Mouse (Mus musculus) embryonic stem cell, embryonic (primary cell): ENCODE data around the gene Map3k7.

Experiments used
- CTCF ChIA-PET, 4 experiments: fragments of 300-600 bp in 2 of 4; fragments of 350-600 bp in 2 of 4; sonication (Branson Sonifier 250); formaldehyde crosslinking; loops; one replicate each; lab custom pipeline; 2022; ENCODE audit warnings: inconsistent platforms in 2 of 4; lab: Charles Lee
- POLR2A ChIA-PET, 4 experiments: fragments of 300-600 bp in 2 of 4; fragments of 350-600 bp in 2 of 4; sonication (Branson Sonifier 250); formaldehyde crosslinking; loops; one replicate each; lab custom pipeline; 2022; ENCODE audit warnings: antibody characterized with exemption in 4 of 4, inconsistent platforms in 1 of 4; lab: Charles Lee

The Map3k7 gene

DNA sequence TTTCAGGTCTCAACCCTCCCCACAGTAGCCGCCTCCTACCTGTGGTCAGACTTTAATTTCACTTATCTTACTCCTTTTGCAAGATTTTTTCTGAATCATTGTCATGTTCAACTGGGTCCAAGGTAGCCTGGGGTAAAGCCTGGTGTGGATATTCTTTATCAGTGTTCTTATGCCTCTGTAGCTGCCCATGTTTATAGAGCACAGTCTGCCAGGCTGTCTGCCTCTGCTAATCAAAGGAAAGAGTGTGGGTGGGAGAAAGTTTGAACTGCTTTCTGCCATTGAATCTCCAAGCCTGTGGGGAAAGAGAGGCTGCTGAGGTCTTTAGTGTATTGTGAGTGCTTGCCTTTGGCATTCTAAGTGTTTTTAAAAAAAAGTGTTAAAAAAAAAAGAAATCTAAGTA lies 7.5 kb downstream of the Map3k7 start:
- POLR2A ChIA-PET = interaction anchor here in 2 of 4 experiments (0.7 to 1.6 kb wide), 3 partner anchors 135 to 161 kb away, joined by 3 to 5 read pairs (median 4); no protein-coding TSS in a partner anchor
- CTCF ChIA-PET = interaction anchor here in 1 of 4 experiments (1.6 kb wide), 1 partner anchor 86 kb away, joined by 6 read pairs; no protein-coding TSS in a partner anchor

DNA sequence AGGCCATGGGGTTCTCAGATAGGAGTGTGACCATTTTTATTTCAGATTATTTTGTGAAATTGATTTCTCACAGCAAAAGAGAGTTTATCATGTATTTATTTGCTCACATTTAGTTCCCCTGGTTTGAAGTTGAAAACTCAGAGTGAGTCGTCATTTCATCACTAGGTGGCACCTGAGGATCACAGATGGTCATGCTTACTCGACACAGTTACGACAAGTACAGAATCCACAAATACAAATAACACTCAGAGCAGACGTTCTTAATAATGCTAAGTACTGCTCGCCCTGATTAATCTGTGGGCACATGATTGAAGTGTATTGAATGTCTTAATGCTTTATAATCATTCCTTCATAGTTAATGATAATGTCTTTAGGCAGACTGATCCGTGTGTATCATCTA lies 8.3 kb downstream of the Map3k7 start:
- CTCF ChIA-PET = no interaction called here
- POLR2A ChIA-PET = interaction anchor here (0.7 to 2.1 kb wide), 8 partner anchors 8 to 217 kb away, joined by 3 to 10 read pairs (median 4); partner anchors contain the start of gene Map3k7 (in 1 of the 4)

DNA sequence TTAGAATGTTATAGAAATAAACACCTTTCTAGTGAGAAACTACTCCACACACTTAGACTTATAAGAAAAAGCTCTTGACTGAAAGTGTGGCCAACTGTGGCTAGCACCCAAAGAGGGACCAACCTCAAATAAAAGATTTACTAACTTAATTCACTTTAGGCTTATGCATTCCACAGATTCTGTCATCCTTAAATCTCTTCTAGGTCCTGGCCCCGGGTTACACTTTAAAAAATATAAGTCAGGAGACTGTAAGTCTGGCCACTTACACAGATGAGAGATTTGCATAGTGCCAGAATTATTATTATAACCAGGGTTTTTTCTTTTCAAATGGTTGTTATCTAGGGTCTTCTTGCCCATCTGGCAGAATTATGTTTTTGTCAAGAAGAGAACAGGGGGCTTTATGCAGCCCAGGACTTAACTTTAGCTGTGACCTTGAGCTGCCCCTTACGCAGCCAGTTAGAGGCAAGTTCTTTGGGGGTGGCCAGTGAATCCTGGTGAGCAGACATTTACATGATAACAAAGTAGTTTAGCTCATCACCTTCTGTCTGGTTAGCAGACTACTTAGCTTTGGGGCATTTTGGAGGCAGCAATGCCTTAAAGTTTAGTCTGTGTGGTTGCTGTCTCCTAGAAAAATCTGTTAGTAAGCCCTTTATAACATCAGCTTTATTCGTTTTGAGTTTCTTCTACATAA lies 11.5 kb downstream of the Map3k7 start:
- POLR2A ChIA-PET = interaction anchor here in 3 of 4 experiments (0.7 to 2.7 kb wide), 10 partner anchors 8 to 1995 kb away, joined by 3 to 40 read pairs (median 7); no protein-coding TSS in a partner anchor
- CTCF ChIA-PET = interaction anchor here in 3 of 4 experiments (0.6 to 0.7 kb wide), 3 partner anchors 228 to 1995 kb away, joined by 3 read pairs; no protein-coding TSS in a partner anchor

- ChIA-PET CTCF (no interaction called here), POLR2A (interaction anchor here in 2 of 4 experiments (0.7 to 1.3 kb wide), 5 partner anchors 9 to 16 kb away, joined by 3 to 4 read pairs (median 3); no protein-coding TSS in a partner anchor)
Observed at GRCm38 (mm10) chr4:31981863-31982262, 18.0 kb downstream of the Map3k7 start.

DNA sequence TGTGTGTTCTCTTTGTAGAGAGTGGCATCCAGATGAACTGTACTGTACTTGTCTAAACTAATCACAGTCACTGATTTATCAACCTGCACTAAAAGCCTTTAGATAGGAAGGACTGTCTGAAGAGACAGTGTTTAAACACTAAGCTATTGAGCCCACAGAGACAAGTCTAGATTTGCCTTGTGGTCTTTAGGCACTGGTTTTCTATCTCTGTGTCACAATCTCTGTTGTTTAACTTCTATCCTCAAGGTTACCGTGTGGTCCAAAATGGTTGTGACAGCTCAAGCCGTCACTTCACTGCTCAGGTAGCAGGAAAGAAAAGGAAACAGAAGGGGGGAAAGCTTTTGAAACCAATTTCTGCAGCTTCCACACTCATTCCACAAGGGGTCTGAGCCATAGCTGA lies 29.5 kb downstream of the Map3k7 start:
- POLR2A ChIA-PET = interaction anchor here in 2 of 4 experiments (1.0 to 2.4 kb wide), 3 partner anchors 9 to 19 kb away, joined by 3 to 7 read pairs (median 3); no protein-coding TSS in a partner anchor
- CTCF ChIA-PET = no interaction called here

GRCm38 (mm10) chr4:31993865-31994264 lies 30.0 kb downstream of the Map3k7 start:
- POLR2A ChIA-PET = interaction anchor here in 2 of 4 experiments (0.6 to 2.4 kb wide), 4 partner anchors 7 to 19 kb away, joined by 3 to 7 read pairs (median 3); no protein-coding TSS in a partner anchor
- CTCF ChIA-PET = no interaction called here

DNA sequence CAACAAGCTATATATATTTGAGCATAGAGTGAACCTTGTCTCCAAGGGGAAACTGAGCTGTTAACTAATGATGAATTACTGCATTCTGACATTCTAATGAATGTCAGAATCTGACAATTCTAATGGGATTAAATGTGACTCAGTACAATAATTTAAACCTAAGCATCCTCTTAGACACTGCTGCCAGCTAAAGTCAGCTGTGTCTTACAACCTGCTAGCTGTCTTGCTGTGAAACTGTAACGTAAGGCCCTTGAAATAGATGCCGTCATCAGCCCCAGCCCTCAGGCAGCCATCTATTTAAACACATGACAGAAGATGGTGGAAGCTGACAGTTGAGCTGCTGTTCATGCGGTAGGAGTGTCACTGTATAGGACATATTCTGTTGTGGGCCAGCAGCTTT lies 37.6 kb downstream of the Map3k7 start:
- POLR2A ChIA-PET = interaction anchor here in 2 of 4 experiments (1.0 to 1.2 kb wide), 2 partner anchors 29 to 31 kb away, joined by 3 to 4 read pairs; no protein-coding TSS in a partner anchor
- CTCF ChIA-PET = no interaction called here

- CTCF ChIA-PET = interaction anchor here in 1 of 4 experiments (0.6 kb wide), 1 partner anchor 10 kb away, joined by 4 read pairs; no protein-coding TSS in a partner anchor
- POLR2A ChIA-PET = no interaction called here
Observed at GRCm38 (mm10) chr4:32004773-32005591, 41.1 kb downstream of the Map3k7 start.

- ChIA-PET CTCF (interaction anchor here in 1 of 4 experiments (1.0 kb wide), 1 partner anchor 50 kb away, joined by 4 read pairs; no protein-coding TSS in a partner anchor), POLR2A (interaction anchor here in 2 of 4 experiments (1.2 to 2.2 kb wide), 5 partner anchors 11 to 30 kb away, joined by 3 to 7 read pairs (median 4); no protein-coding TSS in a partner anchor)
Observed at GRCm38 (mm10) chr4:32007174-32007573, 43.3 kb downstream of the Map3k7 start.

DNA sequence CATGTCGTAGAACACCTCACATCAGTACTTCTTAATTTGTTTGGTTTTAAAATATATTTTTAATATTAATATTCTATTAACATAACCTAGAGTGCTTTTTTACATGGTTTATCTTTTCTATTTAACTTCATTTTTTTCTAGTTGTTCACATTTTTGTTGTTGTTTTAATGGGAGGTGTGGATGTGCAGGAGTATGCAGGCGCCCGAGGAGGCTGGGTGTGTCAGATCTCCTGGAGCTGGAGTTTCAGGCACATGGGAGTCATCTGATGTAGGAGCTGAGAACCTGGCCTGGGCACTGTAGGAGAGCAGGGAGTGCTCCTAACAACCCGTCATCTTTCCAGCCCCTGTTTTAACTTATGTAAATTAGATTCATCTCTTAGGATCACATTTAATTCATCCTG lies 44.2 kb downstream of the Map3k7 start:
- ChIA-PET CTCF (interaction anchor here in 1 of 4 experiments (1.0 kb wide), 1 partner anchor 49 kb away, joined by 4 read pairs; no protein-coding TSS in a partner anchor), POLR2A (interaction anchor here in 2 of 4 experiments (1.2 to 2.2 kb wide), 4 partner anchors 10 to 29 kb away, joined by 3 to 7 read pairs (median 4); no protein-coding TSS in a partner anchor)

GRCm38 (mm10) chr4:32010808-32011207 lies 46.9 kb downstream of the Map3k7 start:
- ChIA-PET CTCF (no interaction called here), POLR2A (no interaction called here)

DNA sequence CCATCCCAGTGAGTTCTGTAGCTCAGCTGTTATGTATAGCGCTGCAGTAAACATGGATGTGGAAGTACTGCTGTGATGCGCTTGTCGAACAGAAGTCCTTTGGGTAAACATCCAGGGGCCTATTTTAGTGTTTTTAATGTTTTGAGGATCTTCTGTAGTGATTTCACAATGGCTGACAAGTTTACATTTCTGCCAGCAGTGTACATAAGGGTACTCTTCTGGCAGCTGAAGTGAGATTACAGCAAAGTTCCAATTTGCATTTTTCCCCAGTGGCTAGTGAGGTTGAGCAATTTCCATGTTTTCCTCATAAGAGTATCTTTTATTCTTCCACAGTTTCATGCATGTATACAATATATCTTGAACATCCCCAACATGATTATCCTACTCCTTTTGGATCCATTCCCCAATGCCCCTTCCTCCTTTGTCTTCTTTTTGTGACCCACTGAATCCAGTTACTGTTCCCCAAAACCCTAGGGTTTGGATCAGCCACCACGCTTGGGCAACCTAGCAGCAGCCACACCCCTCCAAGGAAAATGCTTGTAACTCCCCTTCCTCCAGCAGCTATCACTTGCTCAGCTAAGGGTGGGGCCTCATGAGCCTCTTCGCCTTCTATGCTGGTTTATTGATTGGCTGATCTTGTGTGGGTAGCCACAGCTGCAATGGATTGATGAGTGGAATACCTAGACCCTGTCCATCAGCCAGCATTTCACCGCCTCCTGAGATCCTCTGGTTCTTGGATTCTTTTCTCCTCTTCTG lies 47.5 kb downstream of the Map3k7 start:
- POLR2A ChIA-PET = no interaction called here
- CTCF ChIA-PET = interaction anchor here in 1 of 4 experiments (0.7 kb wide), 1 partner anchor 45 kb away, joined by 3 read pairs; no protein-coding TSS in a partner anchor

DNA sequence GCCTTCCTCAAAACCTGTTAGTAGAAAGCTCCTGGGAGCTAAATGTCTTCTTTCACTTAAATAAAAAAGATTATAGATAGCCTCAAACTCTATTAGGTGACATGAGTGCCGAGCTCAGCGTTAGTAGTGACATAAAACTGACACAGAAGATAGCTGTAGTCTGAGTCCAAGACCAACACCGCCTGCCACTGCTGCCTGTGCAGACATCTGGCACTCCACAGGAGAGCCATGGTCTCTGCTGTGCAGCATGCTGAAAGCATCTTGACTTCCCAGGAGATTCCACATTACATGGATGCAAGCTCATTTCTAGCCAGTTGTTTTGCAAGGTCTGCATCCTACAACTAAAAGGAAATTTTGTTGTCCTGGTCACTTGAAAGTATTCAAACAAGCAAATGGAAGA lies 57.2 kb downstream of the Map3k7 start:
- ChIA-PET POLR2A (interaction anchor here in 2 of 4 experiments (1.0 to 2.8 kb wide), 4 partner anchors 15 to 26 kb away, joined by 3 to 6 read pairs (median 4); no protein-coding TSS in a partner anchor), CTCF (interaction anchor here in 1 of 4 experiments (1.6 kb wide), 1 partner anchor 21 kb away, joined by 5 read pairs; no protein-coding TSS in a partner anchor)

GRCm38 (mm10) chr4:32022321-32022720 lies 58.4 kb downstream of the Map3k7 start:
- CTCF ChIA-PET = no interaction called here
- POLR2A ChIA-PET = interaction anchor here in 1 of 4 experiments (0.6 to 1.0 kb wide), 2 partner anchors 209 to 342 kb away, joined by 3 to 5 read pairs; no protein-coding TSS in a partner anchor

- POLR2A ChIA-PET = interaction anchor here in 2 of 4 experiments (0.6 to 0.9 kb wide), 3 partner anchors 18 to 469 kb away, joined by 3 to 6 read pairs (median 5); no protein-coding TSS in a partner anchor
- CTCF ChIA-PET = interaction anchor here in 1 of 4 experiments (1.7 kb wide), 1 partner anchor 33 kb away, joined by 5 read pairs; no protein-coding TSS in a partner anchor
Observed at GRCm38 (mm10) chr4:32024170-32024569, 60.3 kb downstream of the Map3k7 start.

GRCm38 (mm10) chr4:32025105-32025504 lies 61.2 kb downstream of the Map3k7 start:
- CTCF ChIA-PET = interaction anchor here in 1 of 4 experiments (0.6 kb wide), 1 partner anchor 606 kb away, joined by 3 read pairs; no protein-coding TSS in a partner anchor

GRCm38 (mm10) chr4:32027094-32027493 lies 63.2 kb downstream of the Map3k7 start:
- CTCF ChIA-PET = interaction anchor here in 3 of 4 experiments (0.7 to 2.2 kb wide), 6 partner anchors 10 to 1630 kb away, joined by 3 to 6 read pairs (median 4); no protein-coding TSS in a partner anchor
- POLR2A ChIA-PET = interaction anchor here in 3 of 4 experiments (0.5 to 3.5 kb wide), 4 partner anchors 11 to 23 kb away, joined by 3 to 26 read pairs (median 11); no protein-coding TSS in a partner anchor

More at GRCm38 (mm10) chr4:32025105-32025504, 61.2 kb downstream of the Map3k7 start:
- POLR2A ChIA-PET = interaction anchor here in 3 of 4 experiments (0.6 to 1.0 kb wide), 7 partner anchors 12 to 1224 kb away, joined by 3 to 7 read pairs (median 4); no protein-coding TSS in a partner anchor
